Mouse (Mus musculus) retina, embryonic 14.5 days (tissue): ENCODE data around the gene Obp2a.
"Not testable (repeated sequence)": the region's sequence is repeated elsewhere in the genome, so short reads cannot be mapped to it uniquely, and the experiment has no call there.

ENCODE experiments used
- DNase-seq: peaks from one replicate; pipeline ENCODE4 v3.0.0-alpha.2; 2015; ENCODE audit warnings: low spot score

Obp2a gene

DNA sequence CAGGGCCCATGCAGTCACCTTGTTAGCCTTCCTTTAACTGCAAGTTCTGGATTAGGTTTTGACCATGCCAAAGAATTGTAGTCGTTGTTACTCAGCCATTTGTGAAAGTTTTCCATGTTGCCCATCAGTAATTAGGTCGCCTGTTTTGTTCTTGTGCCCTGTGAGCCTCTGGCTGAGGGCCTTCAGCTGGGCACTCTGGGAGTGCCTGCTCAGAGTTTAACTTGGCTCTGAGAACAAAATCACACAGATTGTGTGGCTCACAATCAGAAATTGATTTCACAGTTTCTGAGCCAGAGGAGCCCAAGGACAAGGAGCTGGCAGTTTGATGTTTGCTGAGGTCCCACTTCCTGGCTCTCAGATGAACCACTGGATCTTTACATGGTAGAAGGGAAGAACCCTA, 9.9 kb downstream of the Obp2a start:
- DNase-seq = not testable (repeated sequence)

DNA sequence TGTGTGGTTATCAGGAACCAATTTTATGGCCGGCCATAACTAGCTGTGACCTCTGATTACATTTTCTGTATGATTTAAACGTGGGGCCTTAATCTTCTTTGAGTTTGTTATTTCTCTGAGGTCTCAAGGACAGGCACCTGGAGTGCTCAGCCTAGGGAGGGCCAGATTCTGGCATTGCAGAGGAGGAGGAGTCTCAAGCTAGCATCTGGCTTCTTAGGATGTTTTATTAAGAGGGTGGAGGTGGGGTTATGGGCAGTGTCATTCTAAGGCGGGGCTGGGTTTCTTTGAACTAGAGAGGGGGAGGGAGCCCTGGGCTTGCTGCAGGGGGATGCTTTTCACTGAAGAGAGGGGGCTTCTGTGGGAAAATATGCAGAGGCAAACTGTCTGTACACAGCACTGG, 11.8 kb downstream of the Obp2a start:
- DNase-seq = not testable (repeated sequence)

GRCm38 (mm10) chr2:25717222-25717621, 17.4 kb downstream of the Obp2a start:
- DNase-seq = no peak

DNA sequence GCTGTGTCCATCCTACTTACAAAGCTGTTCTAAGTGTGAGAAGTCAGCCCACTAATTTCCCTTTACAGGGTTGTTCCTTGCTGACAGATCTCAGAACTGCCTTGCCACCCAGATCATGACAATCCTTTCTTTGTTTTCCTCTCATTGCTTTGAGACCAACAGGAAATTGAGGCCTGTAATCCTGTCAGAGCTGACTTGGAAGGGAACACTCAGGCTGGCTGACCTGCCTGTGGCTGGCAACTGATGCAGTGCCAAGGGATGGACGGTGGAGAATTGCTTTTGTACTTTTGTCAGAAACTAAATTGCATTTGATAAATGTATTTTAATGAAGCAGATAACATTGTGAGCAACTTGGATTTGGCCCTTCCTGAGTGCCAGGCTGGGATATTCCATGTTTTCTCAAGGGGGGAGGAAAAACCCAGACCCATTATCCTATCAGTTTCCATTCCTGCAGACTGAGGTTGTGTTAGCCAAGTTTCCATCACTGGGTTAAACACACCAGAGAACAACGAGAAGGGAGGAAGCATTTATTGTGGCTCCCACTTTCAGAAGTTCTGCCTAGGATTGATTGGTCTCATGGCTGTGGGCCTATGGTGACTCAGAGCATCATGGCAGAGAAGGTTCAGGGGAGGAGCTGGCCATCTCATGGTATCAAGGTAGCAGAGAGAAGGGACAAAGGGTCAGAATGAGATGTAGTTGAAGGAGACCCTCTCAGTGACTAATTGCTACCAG, 33.5 kb downstream of the Obp2a start:
- no peak for DNase-seq

DNA sequence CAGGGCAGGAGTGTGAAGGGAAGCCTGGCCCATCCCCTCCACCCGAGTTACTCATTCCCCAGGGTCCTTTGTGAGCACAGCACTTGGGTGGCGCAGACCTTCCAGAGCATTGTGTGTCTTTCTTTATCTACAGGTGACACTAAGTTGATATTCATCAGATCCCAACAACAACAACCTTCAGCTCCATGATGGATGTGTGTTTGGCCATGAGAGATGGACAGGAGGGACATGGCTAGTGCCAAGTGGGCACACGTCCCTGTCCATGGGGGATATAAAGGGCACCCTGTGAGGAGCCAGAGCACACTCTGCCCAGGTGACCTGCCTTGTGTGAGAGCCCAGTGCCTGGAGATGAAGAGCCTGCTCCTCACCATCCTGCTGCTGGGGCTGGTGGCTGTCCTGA, 36.9 kb downstream of the Obp2a start, which contains the start of gene Obp2b:
Gene Obp2b (plus strand): TSS at position 301 of the 400 bp plus-strand sequence.
- not testable (repeated sequence) for DNase-seq

GRCm38 (mm10) chr2:25741671-25742070, 41.8 kb downstream of the Obp2a start:
- no peak for DNase-seq
